Mouse (Mus musculus) inflammation-experienced regulatory T-cells, adult 16 weeks (primary cell): ENCODE data around the gene Pibf1. TPM values are rescaled to one million over a fixed set of nuclear protein-coding genes. Genes with fewer than 3 reads are reported as not detected.

Experiments
- polyA plus RNA-seq: library from polyadenylated mRNA; unstranded; fragments of 100-300 nt; shearing (Covaris generic); gene quantifications from one replicate; pipeline ENCODE4 v1.2.1, GENCODE M21; 2017

Pibf1 gene
- 28.4 TPM for polyA plus RNA-seq

DNA sequence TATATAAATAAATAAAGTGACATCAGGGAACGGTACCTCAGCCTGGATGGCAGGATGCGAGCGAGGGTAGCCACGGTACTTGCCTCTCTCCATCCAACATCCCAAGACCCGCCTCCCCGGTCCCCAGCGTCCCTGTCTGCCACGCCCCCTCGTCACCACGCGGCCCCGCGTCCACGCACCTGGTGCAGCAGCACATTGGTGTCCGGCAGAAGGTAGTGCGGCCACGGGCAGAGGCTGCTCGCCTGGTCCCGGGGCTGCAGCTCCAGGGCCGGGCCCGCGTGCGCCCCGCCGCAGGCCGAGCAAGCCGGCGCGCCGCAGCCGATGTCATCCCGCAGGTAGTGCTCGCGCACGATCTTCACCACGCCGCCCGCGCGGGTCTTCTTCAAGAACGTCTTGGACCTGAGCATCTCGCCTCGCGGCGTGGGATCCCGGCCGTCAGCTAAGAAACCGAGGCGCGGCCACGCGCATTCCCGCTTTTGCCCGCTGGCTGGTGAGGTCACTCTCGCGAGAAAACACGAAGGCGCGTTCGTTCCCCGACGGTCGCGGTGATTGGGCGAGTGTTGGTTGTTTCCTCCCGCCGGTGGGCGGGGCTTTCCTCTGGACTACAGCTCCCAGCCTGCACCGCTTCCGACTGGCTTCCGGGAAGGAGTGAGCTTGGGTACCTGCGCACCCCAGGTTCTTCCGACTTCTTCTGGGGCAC lies at the start of gene Pibf1, which contains the start of gene Dis3:
Gene Pibf1 (plus strand): TSS at position 158 of the 700 bp plus-strand sequence.
Gene Dis3 (minus strand): TSS at position 504 of the 700 bp plus-strand sequence.

DNA sequence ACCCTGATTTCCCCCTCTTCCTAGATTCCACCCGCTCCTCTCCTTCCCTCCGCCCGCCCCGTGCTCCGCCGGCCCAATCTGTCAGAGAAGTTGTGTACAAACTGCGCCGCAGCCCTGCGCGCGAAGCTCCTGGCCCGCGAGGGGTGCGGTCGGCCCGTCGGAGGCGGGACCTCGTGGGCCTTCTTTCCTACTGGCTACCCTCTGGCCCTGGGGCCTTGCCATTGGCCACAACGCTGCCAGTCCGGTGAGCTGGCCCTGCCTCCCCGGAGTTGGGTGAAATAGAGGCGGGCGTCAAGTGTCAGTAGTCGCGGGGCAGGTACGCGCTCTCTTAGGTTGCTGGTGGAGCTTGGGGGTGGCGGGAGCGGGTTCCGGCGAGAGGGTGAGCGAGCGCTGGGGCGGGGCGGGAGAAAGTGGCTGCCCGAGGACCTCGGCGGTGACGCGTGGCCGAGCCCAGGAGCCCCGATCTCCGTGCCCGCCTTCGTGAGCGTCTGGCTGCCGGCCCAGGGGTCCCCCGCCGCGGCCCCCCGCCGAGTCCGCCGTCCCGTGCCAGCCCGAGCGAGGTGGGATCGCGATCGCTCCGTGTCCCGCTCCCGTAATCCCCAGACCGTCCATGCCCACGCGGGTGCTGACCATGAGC lies 199.3 kb downstream of the Pibf1 start, which contains the start of gene Klf5:
Gene Klf5 (plus strand): TSS at position 307 of the 637 bp plus-strand sequence.

Other genes starting within 250 kb of the Pibf1 start
- 8.8 TPM for gene Rpl36a-ps1, start 105.1 kb upstream of the Pibf1 start, polyA plus RNA-seq
- gene Mzt1, start 53.3 kb upstream of the Pibf1 start, polyA plus RNA-seq: 50.6 TPM
- gene Bora, start 53.2 kb upstream of the Pibf1 start, polyA plus RNA-seq: 26.2 TPM
- 9.4 TPM for gene Dis3, start 346 bp downstream of the Pibf1 start, polyA plus RNA-seq
- not detected for gene Klf5, start 199.3 kb downstream of the Pibf1 start, polyA plus RNA-seq